Mouse (Mus musculus) midbrain, embryonic 11.5 days (tissue): Measurements from ENCODE around the gene Psmd2. TPM values are rescaled to one million over a fixed set of nuclear protein-coding genes. Genes with fewer than 3 reads are reported as not detected.
A peak's percentile ranks its signal among the peaks of the same experiment; 100 is the strongest.

Experiments used
- ATAC-seq: fragments of 200-750 bp; cut with Nextera tagmentation; 2 replicates; pipeline ENCODE4 v1.8.0; 2017; ENCODE audit warnings: moderate TSS enrichment, moderate library complexity; ENCODE audit not compliant: low FRiP score
- DNase-seq: peaks from one replicate; pipeline ENCODE4 v3.0.0; 2015; ENCODE audit warnings: low spot score; ENCODE audit errors: missing footprints
- H3K27ac ChIP-seq: fragments of 300-500 bp; sonication (generic); 2 replicates; pipeline ENCODE4 v1.5.1; 2014; ENCODE audit warnings: low read depth, low read length
- H3K27me3 ChIP-seq: fragments of 300-500 bp; sonication (generic); 2 replicates; pipeline ENCODE4 v1.6.1; 2014; ENCODE audit warnings: mild to moderate bottlenecking, low read length, moderate library complexity, mixed read lengths; ENCODE audit not compliant: control insufficient read depth, insufficient read depth
- H3K36me3 ChIP-seq: fragments of 300-500 bp; sonication (generic); 2 replicates; pipeline ENCODE4 v1.6.1; 2014; ENCODE audit warnings: mild to moderate bottlenecking, low read length, moderate library complexity, mixed read lengths; ENCODE audit not compliant: control insufficient read depth, insufficient read depth
- H3K4me1 ChIP-seq: fragments of 300-500 bp; sonication (generic); 2 replicates; pipeline ENCODE4 v1.6.1; 2014; ENCODE audit warnings: low read length; ENCODE audit not compliant: control insufficient read depth, insufficient read depth
- H3K4me2 ChIP-seq: fragments of 300-500 bp; sonication (generic); 2 replicates; pipeline ENCODE4 v1.6.1; 2014; ENCODE audit warnings: mild to moderate bottlenecking, moderate library complexity
- H3K4me3 ChIP-seq: fragments of 300-500 bp; sonication (generic); 2 replicates; pipeline ENCODE4 v1.5.1; 2014; ENCODE audit warnings: low read depth, low read length
- H3K9ac ChIP-seq: fragments of 300-500 bp; sonication (generic); 2 replicates; pipeline ENCODE4 v1.6.1; 2014; ENCODE audit warnings: low read length
- H3K9me3 ChIP-seq: fragments of 300-500 bp; sonication (generic); 2 replicates; pipeline ENCODE4 v1.6.1; 2016; ENCODE audit warnings: low read length; ENCODE audit not compliant: control insufficient read depth
- WGBS: fragments of 180-500 bp; shearing (Covaris S2); extraction: QIAGEN DNeasy Blood & Tissue Kit; methylation state at CpG from one replicate; pipeline ENCODE4 v1.1.7; 2014; 5-methylcytosine and 5-hydroxymethylcytosine counted together
- polyA plus RNA-seq: library from polyadenylated mRNA; unstranded; fragments of >200 nt; fragmentation: Nextera tagmentation; extraction: Ambion mirVana; gene quantifications from 2 replicates; pipeline ENCODE4 v1.2.1, GENCODE M21; 2014

Psmd2 gene
- 474 and 502 TPM in 2 replicates for polyA plus RNA-seq

- Histone ChIP-seq H3K27ac (peak within 1 kb of the TSS; percentile 10; the same call in 1 of the 2 replicates), H3K36me3 (peaks cover 8% of the 10 kb centered on the region; the same call in 1 of the 2 replicates), H3K9ac (peak within 1 kb of the TSS; percentile 71), H3K27me3 (no peaks in the 10 kb centered on the region), H3K4me3 (peak within 1 kb of the TSS; percentile 67), H3K4me2 (peak within 1 kb of the TSS; percentile 89), H3K4me1 (peaks cover 13% of the 10 kb centered on the region), H3K9me3 (no peaks in the 10 kb centered on the region)
- DNase-seq (peak; percentile 100), ATAC-seq (peak; percentile 96)
- WGBS, result 3% methylated on average over 38 of the region's 46 CpGs
These were observed at the start of gene Psmd2 for GRCm38 (mm10) chr16:20651076-20651946. Psmd2 (plus strand) TSS chr16:20651652.

- DNase-seq, result no peak
- H3K9me3 ChIP-seq, result no peaks in the 10 kb centered on the region
- H3K4me2 ChIP-seq, result no peak overlapping the region
- no peak overlapping the region for H3K9ac ChIP-seq
- H3K4me1 ChIP-seq, result 0 out of 2 replicates have a peak, but pooled peaks cover 2% of the 10 kb centered on the region
- no peaks in the 10 kb centered on the region for H3K27me3 ChIP-seq
- no peak for ATAC-seq
- peaks cover 7% of the 10 kb centered on the region; the same call in 1 of the 2 replicates for H3K36me3 ChIP-seq
- no peak overlapping the region for H3K4me3 ChIP-seq
- WGBS, result 86% methylated on average over 9 of the region's 9 CpGs
- no peak overlapping the region for H3K27ac ChIP-seq
These were observed 46.7 kb upstream of the Psmd2 start for GRCm38 (mm10) chr16:20604705-20605104.

- under 1% methylated on average over 28 of the region's 28 CpGs for WGBS
- H3K27me3 ChIP-seq, result no peaks in the 10 kb centered on the region
- peak overlapping the region; percentile 95 for H3K9ac ChIP-seq
- H3K4me1 ChIP-seq, result peaks cover 7% of the 10 kb centered on the region; the same call in 1 of the 2 replicates
- peak overlapping the region; percentile 91 for H3K4me2 ChIP-seq
- DNase-seq (peak; percentile 98), ATAC-seq (peak; percentile 69)
- H3K4me3 ChIP-seq, result peak overlapping the region; percentile 81
- peak overlapping the region; percentile 78 for H3K27ac ChIP-seq
- no peaks in the 10 kb centered on the region for H3K9me3 ChIP-seq
- peaks cover 5% of the 10 kb centered on the region; the same call in 1 of the 2 replicates for H3K36me3 ChIP-seq
These were observed 40.7 kb upstream of the Psmd2 start for GRCm38 (mm10) chr16:20610501-20611356.

GRCm38 (mm10) chr16:20611357-20612227 lies 39.9 kb upstream of the Psmd2 start, which contains the start of the genes Eef1akmt4, Gm49333 and Alg3:
Eef1akmt4 (plus strand) TSS chr16:20611593.
Gm49333 (plus strand) TSS chr16:20611610.
Alg3 (minus strand) TSS chr16:20611735.
- Histone ChIP-seq H3K4me2 (peak within 1 kb of the TSS; percentile 91), H3K4me3 (peak within 1 kb of the TSS; percentile 81), H3K27ac (peak within 1 kb of the TSS; percentile 78), H3K9me3 (no peaks in the 10 kb centered on the region), H3K9ac (peak within 1 kb of the TSS; percentile 95), H3K36me3 (peaks cover 2% of the 10 kb centered on the region; the same call in 1 of the 2 replicates), H3K4me1 (peaks cover 7% of the 10 kb centered on the region; the same call in 1 of the 2 replicates), H3K27me3 (no peaks in the 10 kb centered on the region)
- DNase-seq (peak; percentile 99), ATAC-seq (peak; percentile 97)
- WGBS, result 2% methylated on average over 41 of the region's 41 CpGs

- Histone ChIP-seq H3K9me3 (no peaks in the 10 kb centered on the region), H3K27ac (peak overlapping the region; percentile 22), H3K4me2 (peak overlapping the region; percentile 84), H3K36me3 (no peaks in the 10 kb centered on the region; the same call in 1 of the 2 replicates), H3K4me1 (peaks cover 19% of the 10 kb centered on the region), H3K27me3 (peaks cover 3% of the 10 kb centered on the region; the same call in 1 of the 2 replicates), H3K9ac (peak overlapping the region; percentile 85), H3K4me3 (peak overlapping the region; percentile 78)
- peak; percentile 93 for DNase-seq
- ATAC-seq, result peak; percentile 52
- 2% methylated on average over 79 of the region's 83 CpGs for WGBS
These were observed 31.7 kb upstream of the Psmd2 start for GRCm38 (mm10) chr16:20619541-20620398.

DNA sequence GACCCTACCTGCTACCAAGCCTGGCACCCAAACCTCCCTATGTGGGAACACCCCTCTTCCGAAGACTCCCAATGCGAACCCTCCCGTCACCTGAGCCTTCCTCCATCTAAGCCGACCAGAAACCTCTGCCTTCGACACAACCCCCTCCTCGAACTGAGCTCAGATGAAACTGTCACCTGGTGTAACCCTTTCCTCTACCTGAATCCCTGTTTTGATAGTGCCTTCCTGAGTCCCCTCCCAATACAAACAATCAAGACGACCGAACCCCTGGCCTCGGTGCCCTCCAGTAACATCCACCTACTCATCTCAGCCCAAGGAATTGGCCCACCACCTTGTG lies 31.1 kb upstream of the Psmd2 start:
- ATAC-seq (no peak), DNase-seq (no peak)
- no peaks in the 10 kb centered on the region for H3K9me3 ChIP-seq
- peaks cover 19% of the 10 kb centered on the region for H3K4me1 ChIP-seq
- H3K27me3 ChIP-seq, result peaks cover 3% of the 10 kb centered on the region; the same call in 1 of the 2 replicates
- no peak overlapping the region for H3K27ac ChIP-seq
- no peaks in the 10 kb centered on the region; the same call in 1 of the 2 replicates for H3K36me3 ChIP-seq
- 0% methylated on average over 9 of the region's 9 CpGs for WGBS
- H3K9ac ChIP-seq, result peak overlapping the region; percentile 85
- H3K4me3 ChIP-seq, result peak overlapping the region; percentile 78
- peak overlapping the region; percentile 84 for H3K4me2 ChIP-seq

DNA sequence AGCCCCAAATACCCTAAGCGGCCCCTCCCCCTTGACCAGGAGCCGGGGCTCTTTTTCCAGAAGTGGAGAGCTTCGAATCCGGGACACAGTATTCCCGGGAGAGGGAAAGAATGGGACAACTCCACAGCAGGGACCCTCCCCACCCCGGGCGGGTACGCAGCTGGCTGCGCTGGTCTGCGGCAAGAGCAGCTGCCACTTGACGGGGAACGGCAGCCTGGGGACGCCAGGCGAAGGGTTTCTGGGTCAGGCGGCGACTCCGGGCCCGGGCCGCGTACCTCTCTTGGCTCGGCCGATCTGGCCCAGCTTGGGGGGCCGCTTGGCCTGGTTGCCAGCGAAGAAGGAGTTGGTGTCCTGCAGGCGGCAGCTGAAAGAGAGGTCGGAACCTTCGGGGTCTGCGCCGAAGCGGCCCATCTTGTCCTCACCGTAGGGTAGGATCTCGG lies 30.7 kb upstream of the Psmd2 start:
- Histone ChIP-seq H3K4me2 (peak overlapping the region; percentile 84), H3K9me3 (no peaks in the 10 kb centered on the region), H3K36me3 (no peaks in the 10 kb centered on the region; the same call in 1 of the 2 replicates), H3K4me1 (peaks cover 19% of the 10 kb centered on the region), H3K27me3 (peaks cover 3% of the 10 kb centered on the region; the same call in 1 of the 2 replicates), H3K9ac (peak overlapping the region; percentile 85), H3K27ac (peak overlapping the region; percentile 80), H3K4me3 (peak overlapping the region; percentile 78)
- WGBS, result under 1% methylated on average over 32 of the region's 32 CpGs
- DNase-seq (peak; percentile 92), ATAC-seq (peak; percentile 20)
